Comparison of ENCODE assay signal across 8 mouse cellular contexts in genomic region chr14:80269179-80269951, GRCm38 (mm10).
DNase-seq lines count a peak whose midpoint lies in the region; ATAC-seq and TF ChIP-seq lines count a peak whose summit lies in the region.

No protein-coding gene starts in this region.

- H3K4me2 ChIP-seq in hindbrain, postnatal 0 days (ENCODE audit: low read depth, low read length) = peak overlapping the region; percentile 27; the same call in 1 of the 2 replicates
- peak overlapping the region; percentile 25 for H3K4me2 ChIP-seq in midbrain, embryonic 14.5 days (ENCODE audit: low read length)

- WGBS in hindbrain, postnatal 0 days = 32% methylated on average over 7 of the region's 7 CpGs
- WGBS in midbrain, embryonic 14.5 days = 38% methylated on average over 7 of the region's 7 CpGs

- H3K9ac ChIP-seq in hindbrain, postnatal 0 days (replicated peaks; ENCODE audit: low read length) = no peak overlapping the region
- no peak overlapping the region for H3K9ac ChIP-seq in midbrain, embryonic 14.5 days (replicated peaks; ENCODE audit: low read length)

- no peaks in the 10 kb centered on the region for H3K27me3 ChIP-seq in hindbrain, postnatal 0 days (ENCODE audit: insufficient read depth, low read length)
- H3K27me3 ChIP-seq in midbrain, embryonic 14.5 days (ENCODE audit: control insufficient read depth, insufficient read depth, low read length) = no peaks in the 10 kb centered on the region

- H3K4me3 ChIP-seq in hindbrain, postnatal 0 days (ENCODE audit: low read length) = no peak overlapping the region
- no peak overlapping the region for H3K4me3 ChIP-seq in midbrain, embryonic 14.5 days (replicated peaks; ENCODE audit: low read depth, low read length)

- TF ChIP-seq CTCF in hindbrain, postnatal 0 days (IDR thresholded peaks at IDR 0.05; ENCODE audit: low read depth) = peak; percentile 97

- H3K27ac ChIP-seq in hindbrain, postnatal 0 days = 0 out of 2 replicates have a peak overlapping the region, but pooled peaks have one; percentile 6
- peak overlapping the region; percentile 65 for H3K27ac ChIP-seq in midbrain, embryonic 14.5 days (replicated peaks; ENCODE audit: low read depth, low read length)

- no peaks in the 10 kb centered on the region for H3K36me3 ChIP-seq in hindbrain, postnatal 0 days (ENCODE audit: insufficient read depth, low read length)
- H3K36me3 ChIP-seq in midbrain, embryonic 14.5 days (ENCODE audit: control insufficient read depth, insufficient read depth, low read length) = no peaks in the 10 kb centered on the region

- DNase-seq in heart, postnatal 4 days = peak; percentile 62
- no peak for DNase-seq in heart, adult 11 months
- DNase-seq in adrenal gland, postnatal 14 days = peak; percentile 71
- peak; percentile 72 for DNase-seq in embryo, embryonic 9.5 days (ENCODE audit: extremely low spot score)
- DNase-seq in hindbrain, postnatal 0 days (ENCODE audit: low spot score) = peak; percentile 95
- peak; percentile 77 for DNase-seq in left cerebral cortex, adult 11 months (ENCODE audit: low spot score)
- peak; percentile 95 for DNase-seq in midbrain, embryonic 14.5 days
- no peak for DNase-seq in B cell, adult 2 months

- H3K9me3 ChIP-seq in hindbrain, postnatal 0 days (ENCODE audit: low read length) = no peaks in the 10 kb centered on the region
- H3K9me3 ChIP-seq in midbrain, embryonic 14.5 days (ENCODE audit: control insufficient read depth, low read length) = no peaks in the 10 kb centered on the region

- ATAC-seq in hindbrain, postnatal 0 days = peak; percentile 81
- ATAC-seq in midbrain, embryonic 14.5 days (ENCODE audit: low FRiP score, low TSS enrichment) = peak; percentile 76; the same call in 1 of the 2 replicates

- H3K4me1 ChIP-seq in hindbrain, postnatal 0 days (ENCODE audit: insufficient read depth, low read length) = 0 out of 2 replicates have a peak, but pooled peaks cover 4% of the 10 kb centered on the region
- H3K4me1 ChIP-seq in midbrain, embryonic 14.5 days (ENCODE audit: control insufficient read depth, insufficient read depth, low read length) = peaks cover 8% of the 10 kb centered on the region; the same call in 1 of the 2 replicates

Comparison
In these comparisons a context has a peak if more than half of its experiments do, and no peak if none do; other contexts are left out.
1. DNase-seq: peak in heart, postnatal 4 days (single experiment), adrenal gland, postnatal 14 days (single experiment), embryo, embryonic 9.5 days (single experiment), hindbrain, postnatal 0 days (single experiment), left cerebral cortex, adult 11 months (single experiment) and midbrain, embryonic 14.5 days (single experiment); none in heart, adult 11 months (single experiment) and B cell, adult 2 months (0 of 2).